Mouse (Mus musculus) adrenal gland, postnatal 14 days (tissue): ENCODE data around the gene Cebpa. TPM values are rescaled to one million over a fixed set of nuclear protein-coding genes. Genes with fewer than 3 reads are reported as not detected.
A peak's percentile ranks its signal among the peaks of the same experiment; 100 is the strongest.

Source experiments
- DNase-seq: peaks from one replicate; pipeline ENCODE4 v3.0.0; 2021; ENCODE audit warnings: mixed read lengths
- long read RNA-seq, 2 experiments: library from polyadenylated mRNA; stranded (forward); transcript quantifications; one replicate each; pipeline ENCODE4 v2.0.0; 2021
- total RNA-seq: library from RNA; stranded (reverse); gene quantifications from 2 replicates; pipeline ENCODE4 v1.2.3, GENCODE M21; 2021

Gene Cebpa
- 178 and 183 TPM in 2 replicates for total RNA-seq
- long read RNA-seq, experiment 1, transcript Cebpa-201 (1 exons, 2,626 nt) = major isoform, 120 of 120 reads
- long read RNA-seq, experiment 1, partial matches to known transcripts = 0 of 120 reads
- long read RNA-seq, experiment 1, other reads (novel, unspliced or antisense) = 0 of 120 reads
- long read RNA-seq, experiment 2, transcript Cebpa-201 (1 exons, 2,626 nt) = major isoform, 121 of 122 reads
- long read RNA-seq, experiment 2, partial matches to known transcripts = 0 of 122 reads
- long read RNA-seq, experiment 2, other reads (novel, unspliced or antisense) = 1 of 122 reads

DNA sequence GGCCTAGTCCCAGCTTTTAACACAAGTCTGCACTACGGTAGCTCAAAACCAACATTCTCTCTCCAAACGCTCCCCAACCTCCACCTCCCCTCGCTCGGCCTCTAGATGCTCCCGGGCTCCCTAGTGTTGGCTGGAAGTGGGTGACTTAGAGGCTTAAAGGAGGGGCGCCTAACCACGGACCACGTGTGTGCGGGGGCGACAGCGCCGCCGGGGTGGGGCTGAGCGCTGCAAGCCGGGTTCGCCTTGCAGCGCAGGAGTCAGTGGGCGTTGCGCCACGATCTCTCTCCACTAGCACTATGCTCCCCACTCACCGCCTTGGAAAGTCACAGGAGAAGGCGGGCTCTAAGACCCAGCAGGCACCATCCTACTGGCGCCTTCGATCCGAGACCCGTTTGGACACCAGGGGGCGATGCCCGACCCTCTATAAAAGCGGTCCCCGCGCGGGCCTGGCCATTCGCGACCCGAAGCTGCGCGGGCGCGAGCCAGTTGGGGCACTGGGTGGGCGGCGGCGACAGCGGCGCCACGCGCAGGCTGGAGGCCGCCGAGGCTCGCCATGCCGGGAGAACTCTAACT, at the start of gene Cebpa:
Gene Cebpa (plus strand): TSS at position 453 of the 573 bp plus-strand sequence.
- DNase-seq = peak; percentile 98

- peak; percentile 84 for DNase-seq
Measured at GRCm38 (mm10) chr7:35076645-35077044, 42.4 kb upstream of the Cebpa start.

DNA sequence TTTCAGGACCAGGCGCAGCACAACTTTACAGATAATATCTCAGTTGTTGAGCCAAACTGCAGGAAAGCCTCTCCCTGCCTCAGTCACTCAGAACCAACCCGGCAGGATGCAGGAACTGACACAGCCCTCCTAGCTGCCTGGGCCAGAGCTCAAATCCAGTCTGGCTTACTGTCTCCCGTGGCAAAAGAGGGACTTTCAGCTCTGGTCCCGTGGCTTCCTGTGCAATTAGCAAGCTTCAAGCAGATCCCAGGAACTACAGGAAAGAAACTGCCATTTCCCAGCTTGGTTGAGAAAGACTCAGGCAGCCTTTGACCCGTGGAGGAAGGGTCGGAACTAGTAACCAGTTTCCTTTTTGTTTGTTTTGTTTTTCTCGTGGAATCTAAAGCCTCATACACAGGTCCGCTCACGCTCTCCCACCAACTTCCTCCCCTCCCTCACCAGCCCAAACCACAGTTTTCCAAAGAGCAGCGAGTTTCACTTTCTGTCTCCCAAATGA, 38.2 kb upstream of the Cebpa start:
- DNase-seq = peak; percentile 55

- peak; percentile 41 for DNase-seq
Measured at GRCm38 (mm10) chr7:35081406-35082104, 37.5 kb upstream of the Cebpa start.

DNA sequence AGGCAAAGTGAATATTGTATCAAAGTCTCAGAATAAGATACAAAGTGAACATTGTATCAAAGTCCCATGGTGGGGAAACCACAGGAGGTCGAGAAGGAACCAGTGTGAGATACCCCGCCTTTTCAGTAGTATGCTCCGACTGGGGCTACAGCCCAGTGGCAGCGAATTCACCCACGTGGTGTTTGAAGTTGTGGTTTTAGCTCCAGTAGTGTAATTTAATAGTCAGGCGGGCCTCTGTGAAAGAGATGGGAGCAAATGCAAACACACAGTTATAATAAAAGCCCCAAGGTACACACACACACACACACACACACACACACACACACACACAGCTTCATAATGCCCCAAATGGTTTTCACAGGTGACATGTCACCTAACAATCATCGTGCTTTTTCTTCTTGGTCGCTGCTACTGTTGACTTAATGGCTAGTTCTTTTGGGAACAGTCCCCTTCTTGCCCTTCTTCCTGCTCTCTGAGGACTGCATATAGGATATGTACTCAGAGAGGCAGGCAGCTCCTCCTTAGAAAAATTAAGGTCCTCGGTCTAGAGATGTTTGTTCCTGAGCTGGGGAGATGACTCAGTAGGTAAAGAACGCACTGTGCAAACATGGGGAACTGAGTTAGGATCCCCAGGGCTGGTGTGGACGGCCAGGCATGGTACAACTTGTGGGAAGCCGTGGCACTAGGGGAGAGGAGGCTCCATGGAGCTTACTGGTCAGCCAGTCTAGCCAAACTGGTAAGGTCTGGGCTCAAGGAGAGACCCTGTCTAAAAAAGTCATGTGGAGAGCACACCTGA, 34.3 kb upstream of the Cebpa start:
- DNase-seq = no peak

DNA sequence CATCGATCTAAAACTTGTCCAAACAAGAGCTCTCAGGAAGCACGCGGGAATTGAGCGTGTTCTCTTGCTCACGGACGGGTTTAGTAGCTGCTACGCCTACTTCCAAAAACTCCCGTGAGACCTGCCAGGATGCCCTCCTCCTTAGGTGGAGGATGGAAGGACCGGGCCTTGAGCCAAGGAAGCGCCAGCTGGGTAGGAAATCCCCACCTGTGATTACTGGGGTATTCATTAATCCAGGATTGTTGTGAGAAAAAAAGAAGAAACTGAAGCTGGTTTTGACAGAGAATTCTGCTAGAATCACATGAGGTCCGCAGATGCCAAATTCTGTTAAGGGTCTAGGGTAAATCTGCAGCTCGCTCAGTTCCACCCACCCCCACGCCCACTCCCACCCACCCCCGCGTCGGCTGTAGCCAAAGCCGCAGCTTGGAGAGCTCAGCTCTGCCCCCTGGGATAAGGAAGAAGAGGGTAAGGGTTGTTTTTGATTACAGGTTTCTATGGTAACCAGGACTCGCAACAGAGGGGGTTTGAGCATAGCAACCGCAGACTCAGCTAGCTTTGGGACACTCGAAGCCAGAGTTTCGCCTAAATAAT, 32.7 kb upstream of the Cebpa start:
- DNase-seq = peak; percentile 22

DNA sequence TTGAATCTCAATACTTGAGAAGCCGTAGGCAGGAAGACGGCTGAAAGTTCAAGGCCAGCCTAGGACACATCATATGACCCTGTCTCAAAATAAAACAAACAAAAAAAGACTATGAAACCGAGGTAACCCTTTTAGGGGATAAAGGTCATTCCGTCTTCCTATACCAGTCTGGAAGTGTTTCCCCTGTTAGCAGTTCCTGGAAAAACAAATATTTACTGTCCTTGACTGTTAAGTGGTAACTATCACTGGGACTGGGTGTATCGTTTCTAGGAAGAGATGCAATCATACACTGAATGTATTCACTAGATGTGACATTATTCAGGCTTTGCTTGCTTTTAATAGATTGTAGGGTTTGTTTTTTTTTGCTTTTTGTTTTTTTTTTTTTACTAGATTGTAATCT, 28.5 kb upstream of the Cebpa start:
- no peak for DNase-seq

GRCm38 (mm10) chr7:35094975-35095678, 24.0 kb upstream of the Cebpa start:
- DNase-seq = no peak

GRCm38 (mm10) chr7:35098777-35099176, 20.3 kb upstream of the Cebpa start:
- no peak for DNase-seq

DNA sequence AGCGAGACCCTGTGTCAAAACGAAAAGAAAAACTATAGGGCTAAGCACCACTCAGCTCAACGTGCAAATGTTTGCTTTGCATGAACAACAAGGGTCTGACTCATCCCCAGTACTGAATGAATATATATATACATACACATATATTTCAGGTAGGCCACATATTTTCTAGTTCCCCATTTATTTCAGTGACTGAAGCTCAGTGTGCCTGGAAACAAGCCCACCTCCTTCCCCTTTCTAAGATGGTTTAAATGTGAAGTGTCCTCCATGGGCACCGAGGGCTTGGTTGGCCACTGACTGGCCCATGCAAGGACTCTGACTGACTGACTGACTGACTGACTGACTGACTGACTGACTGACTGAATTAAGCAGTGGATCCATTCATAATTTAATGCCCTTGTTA, 19.6 kb upstream of the Cebpa start:
- no peak for DNase-seq

DNA sequence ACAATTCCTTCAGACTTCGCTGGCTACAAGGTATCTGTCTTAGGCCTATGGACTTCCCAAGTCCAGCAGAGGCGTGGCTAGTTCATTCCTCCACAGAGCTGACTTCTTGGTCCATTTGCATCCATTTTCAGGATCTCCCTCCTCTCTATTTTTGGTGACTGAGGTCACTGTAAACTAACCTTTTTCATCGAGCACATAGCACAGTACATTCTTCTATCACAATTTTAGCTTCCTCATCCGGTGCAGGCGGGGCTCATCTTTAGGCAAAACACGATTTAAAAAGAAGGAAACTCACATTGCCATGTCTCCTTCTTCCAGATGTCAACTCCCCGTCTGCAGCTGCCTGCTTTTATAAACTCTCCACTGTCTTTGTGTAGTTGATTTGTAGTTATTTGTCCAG, 12.5 kb upstream of the Cebpa start:
- DNase-seq = no peak

- no peak for DNase-seq
Measured at GRCm38 (mm10) chr7:35107630-35108029, 11.5 kb upstream of the Cebpa start.

DNA sequence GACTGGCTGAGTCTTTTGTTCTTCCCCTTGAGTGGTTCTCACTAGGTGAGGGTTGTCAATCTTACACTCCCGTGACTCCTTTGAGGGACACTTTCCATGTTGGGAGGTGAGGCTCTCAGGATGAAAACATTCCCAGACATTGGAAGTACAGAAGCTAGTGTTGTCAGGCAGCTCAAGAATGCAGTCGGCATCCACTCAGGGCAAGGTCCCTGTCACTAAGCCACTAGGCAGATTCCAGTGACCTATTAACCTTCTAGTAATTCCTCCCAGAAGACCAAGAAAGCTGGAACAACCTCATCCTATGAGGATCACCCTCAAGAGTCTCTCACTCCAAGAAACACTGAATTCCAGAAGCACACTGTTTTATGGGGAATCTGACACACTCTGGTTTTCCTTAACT, 11.0 kb upstream of the Cebpa start:
- DNase-seq = no peak

- no peak for DNase-seq
Measured at GRCm38 (mm10) chr7:35108663-35109062, 10.4 kb upstream of the Cebpa start.

DNA sequence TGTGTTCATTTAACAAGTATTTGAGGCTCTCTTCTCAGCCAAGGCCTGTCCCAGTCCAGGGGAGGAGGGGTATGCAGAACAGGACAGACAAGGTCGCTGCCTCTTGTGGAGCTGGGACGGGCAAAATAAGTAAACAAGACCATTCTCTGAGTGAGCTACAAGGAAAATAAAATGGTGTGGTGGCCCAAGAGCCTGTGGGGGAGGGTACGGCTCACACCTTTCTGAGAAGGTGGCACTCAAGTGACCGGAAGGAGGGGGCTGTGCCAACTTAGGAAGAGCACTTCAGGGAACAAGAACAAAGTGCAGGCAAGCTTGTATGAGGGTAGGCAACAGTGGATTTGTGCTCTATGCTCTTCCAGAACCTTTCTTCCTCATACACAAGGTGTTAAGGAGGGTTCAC, 6.0 kb upstream of the Cebpa start:
- no peak for DNase-seq

GRCm38 (mm10) chr7:35113721-35114120, 5.4 kb upstream of the Cebpa start:
- peak; percentile 67 for DNase-seq

DNA sequence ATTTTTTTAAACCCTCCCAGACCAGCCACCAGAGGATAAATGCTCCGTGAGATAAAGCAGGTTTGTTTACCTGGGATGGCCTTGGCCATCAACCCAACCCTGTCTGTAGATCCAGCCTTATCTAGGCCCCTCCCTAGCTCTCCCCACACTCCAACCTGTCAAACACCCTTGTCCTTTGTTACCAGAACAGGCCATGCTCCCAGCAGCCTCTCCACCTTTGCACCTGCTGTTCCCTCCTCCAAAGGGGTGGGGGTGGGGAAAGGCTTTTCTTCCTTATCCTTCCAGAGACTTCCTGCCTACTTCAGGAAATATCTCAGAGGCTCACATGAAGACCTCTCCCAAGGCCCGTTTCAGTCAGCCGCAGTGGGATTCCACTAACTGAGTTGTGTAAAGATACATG, 2.6 kb upstream of the Cebpa start:
- DNase-seq = no peak

DNA sequence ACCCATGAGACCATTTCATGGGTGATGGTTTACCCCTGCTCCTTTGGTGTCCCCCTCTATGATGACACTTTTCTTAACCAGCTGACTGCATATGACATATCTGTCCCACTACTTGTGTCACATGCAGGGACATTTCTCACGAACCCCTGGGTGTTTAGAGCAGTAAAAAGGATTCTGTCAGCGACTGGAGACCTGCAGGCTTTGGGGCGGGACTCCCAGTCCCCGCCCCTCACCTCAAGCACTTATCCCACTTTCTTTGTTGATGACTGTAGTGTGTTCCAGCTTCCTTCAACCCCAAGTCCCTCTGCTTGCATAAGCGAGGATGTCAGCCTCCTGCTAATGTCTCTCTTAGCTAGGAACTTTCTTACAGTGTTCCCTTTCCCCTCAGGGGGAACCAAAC, 2.0 kb upstream of the Cebpa start:
- no peak for DNase-seq

GRCm38 (mm10) chr7:35117761-35118098, 1.4 kb upstream of the Cebpa start:
- no peak for DNase-seq

DNA sequence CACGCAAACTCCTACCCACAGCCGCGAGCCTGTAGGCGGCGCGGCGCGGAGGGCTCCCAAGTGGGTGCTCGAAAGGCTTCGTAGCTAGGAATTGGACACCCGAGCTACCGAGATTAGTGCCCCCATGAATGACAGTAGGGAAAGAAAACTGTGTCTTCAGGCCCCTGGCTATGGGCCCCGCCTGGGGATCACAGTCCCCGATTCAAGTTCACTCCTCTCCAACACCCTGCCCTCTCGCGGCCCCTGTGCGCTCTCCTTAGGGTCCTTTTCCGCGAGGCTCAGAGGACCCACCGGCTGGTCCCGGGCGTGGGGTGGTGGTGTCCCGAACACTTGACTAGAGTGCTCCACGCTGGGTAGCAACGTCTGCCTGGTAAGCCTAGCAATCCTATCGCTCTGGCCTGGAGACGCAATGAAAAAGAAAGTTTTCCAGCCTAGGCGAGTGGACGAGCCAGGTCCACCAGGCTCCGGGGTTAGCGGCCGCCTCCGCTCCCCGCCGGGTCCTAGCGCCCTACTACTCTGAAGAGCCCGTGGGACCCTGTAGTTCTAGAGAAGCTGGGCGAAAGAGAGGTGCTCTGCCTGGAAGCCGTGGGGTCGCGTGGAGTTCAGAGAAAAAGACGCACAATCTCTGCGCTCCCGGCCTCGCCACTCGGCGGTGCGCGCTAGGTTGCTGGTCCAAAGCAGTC, 853 bp upstream of the Cebpa start:
- DNase-seq = peak; percentile 87
